Mouse (Mus musculus): ENCODE results near the gene Nfam1.
A peak's percentile ranks its signal among the peaks of the same experiment; 100 is the strongest.

The Nfam1 gene

GRCm38 (mm10) chr15:83038812-83039211 is 5.7 kb upstream of the Nfam1 start:
- DNase-seq (ENCODE audit: low spot score in 2 of 2): no peak

- DNase-seq (ENCODE audit: low spot score in 2 of 2): peak; percentile 80 to 93
These were observed 4.8 kb upstream of the Nfam1 start for GRCm38 (mm10) chr15:83037755-83038483.

DNA sequence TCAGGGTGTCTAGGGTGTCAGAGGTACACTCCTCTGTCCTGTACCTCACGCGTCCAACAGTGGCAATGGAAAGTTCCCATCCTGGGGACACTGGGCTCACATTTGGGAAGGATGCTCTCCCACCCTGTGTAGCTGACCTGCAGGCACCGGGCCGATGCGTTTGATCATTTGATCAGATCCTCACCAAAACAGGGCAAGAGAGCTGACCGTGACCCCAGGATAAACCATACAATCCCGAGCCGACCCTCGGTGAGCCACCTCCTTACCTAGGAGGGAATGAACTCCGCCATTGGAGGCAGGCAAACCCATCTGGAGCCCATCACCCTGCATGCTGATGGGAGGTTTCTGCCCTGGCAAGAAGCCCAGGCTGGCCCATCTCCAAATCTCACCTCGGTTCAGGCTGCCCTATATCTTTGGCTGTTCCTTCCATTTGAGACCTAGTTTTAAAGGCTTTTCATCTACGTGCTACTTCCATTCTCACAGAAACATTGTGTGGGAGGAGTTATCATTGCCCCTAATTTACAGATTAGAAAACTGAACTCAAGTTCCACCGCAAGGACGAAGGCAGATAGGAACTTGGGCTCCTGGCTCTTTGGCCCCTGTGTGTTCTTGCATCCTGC is 3.9 kb upstream of the Nfam1 start:
- DNase-seq (ENCODE audit: low spot score in 2 of 2): no peak

DNA sequence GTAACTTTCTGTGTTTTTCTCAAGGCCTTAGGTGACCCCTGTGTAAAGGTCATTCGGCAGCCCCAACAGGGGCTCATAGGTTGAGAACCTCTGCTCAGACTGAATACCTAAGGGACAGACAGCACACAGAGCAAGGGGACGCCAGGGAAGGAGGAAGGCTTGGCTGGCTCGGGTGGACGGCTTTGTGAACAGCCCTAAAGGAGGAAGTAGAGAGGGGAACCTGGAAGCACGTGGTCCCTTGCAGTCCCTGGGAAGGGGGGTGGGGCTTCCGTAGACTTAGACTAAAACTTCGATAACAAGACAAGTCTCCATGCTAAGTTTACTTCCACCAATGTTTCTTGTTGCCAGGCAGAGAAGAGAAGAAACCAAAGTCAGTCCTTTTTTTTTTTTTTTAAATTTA is 3.0 kb upstream of the Nfam1 start:
- no peak for DNase-seq (ENCODE audit: low spot score in 2 of 2)

GRCm38 (mm10) chr15:83034275-83034977 is 1.3 kb upstream of the Nfam1 start:
- no peak for DNase-seq (ENCODE audit: low spot score in 2 of 2)

DNA sequence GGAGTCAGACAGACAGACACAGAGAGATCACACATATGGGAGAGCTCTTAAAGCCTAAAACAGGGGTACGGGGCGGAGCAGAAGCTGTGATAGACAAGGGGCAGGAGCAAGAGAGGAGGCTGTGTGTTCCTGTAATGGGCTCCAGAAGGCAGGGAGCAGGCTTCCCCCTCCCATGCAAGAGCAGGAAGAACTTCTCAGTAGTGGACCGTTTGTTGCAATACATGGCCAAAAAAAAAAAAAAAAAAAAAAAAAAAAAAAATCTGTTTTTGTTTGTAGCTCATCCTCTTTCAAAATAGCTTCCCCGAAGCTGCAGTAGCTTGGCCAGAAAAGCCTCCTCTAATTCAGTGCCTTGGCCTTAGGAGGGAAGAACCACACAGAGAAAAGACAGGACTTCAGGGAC is 2.2 kb downstream of the Nfam1 start:
- no peak for DNase-seq (ENCODE audit: low spot score in 2 of 2)

GRCm38 (mm10) chr15:83029725-83030718 is 3.1 kb downstream of the Nfam1 start:
- DNase-seq (ENCODE audit: low spot score in 2 of 2): no peak

- DNase-seq (ENCODE audit: low spot score in 2 of 2): no peak
These were observed 7.0 kb downstream of the Nfam1 start for GRCm38 (mm10) chr15:83026129-83026528.

- no peak for DNase-seq (ENCODE audit: low spot score in 2 of 2)
These were observed 7.9 kb downstream of the Nfam1 start for GRCm38 (mm10) chr15:83025041-83025760.

- no peak for DNase-seq (ENCODE audit: low spot score in 2 of 2)
These were observed 10.2 kb downstream of the Nfam1 start for GRCm38 (mm10) chr15:83022947-83023346.

- no peak for DNase-seq (ENCODE audit: low spot score in 2 of 2)
These were observed 22.0 kb downstream of the Nfam1 start for GRCm38 (mm10) chr15:83010990-83011664.

- no peak for DNase-seq (ENCODE audit: low spot score in 2 of 2)
These were observed 22.7 kb downstream of the Nfam1 start for GRCm38 (mm10) chr15:83010423-83010822.

DNA sequence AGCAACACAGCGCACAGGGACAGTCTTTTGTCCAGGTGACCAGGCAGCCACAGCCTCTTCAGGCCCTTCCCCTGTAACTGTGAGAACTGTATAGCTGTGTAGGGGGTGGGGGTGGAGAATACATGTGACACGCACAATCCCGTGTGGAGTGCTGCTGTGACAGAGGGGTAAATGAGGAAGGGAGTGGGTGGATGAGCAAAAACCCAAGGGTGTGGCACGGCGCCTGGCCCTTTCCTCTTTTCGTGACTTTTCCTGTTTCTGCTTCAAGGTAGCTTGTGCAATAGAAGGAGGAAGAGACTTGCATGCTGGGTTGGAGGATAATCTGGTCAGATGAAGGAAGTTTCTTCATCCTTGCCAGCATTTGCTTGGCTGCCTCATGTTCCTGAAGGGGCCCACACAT is 23.6 kb downstream of the Nfam1 start:
- DNase-seq (ENCODE audit: low spot score in 2 of 2): no peak

DNA sequence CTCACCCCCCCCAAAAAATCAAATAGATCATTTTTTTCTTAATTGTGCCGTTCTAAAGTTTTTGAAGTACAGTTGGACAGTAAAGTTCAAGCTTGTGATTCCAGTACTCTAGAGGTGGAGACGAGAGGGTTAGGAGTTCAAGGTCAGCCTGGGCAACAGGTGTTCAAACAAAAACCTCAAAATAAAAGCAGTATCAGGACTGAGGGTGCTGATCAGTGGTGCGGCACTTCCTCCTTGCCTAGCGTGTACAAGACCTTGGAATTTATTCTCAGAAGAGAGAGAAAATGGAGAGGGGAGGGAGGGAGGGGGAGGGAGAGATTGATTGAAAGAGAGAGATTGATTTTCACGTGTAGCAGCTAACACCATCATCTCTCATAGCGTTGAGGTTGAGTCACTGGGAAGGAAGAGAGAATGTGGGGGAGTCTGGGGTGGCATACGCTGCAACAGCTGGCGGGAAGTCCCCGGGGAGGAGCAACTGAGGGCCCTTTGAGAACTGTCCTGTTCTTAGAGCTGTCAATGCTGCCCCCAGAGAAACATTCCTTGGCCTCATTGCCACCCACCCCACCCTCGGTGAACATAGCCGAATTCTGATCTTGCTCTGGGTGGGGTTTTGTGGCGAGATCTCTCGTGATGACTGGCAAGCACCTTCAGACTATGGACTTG is 24.2 kb downstream of the Nfam1 start:
- DNase-seq (ENCODE audit: low spot score in 2 of 2): no peak

GRCm38 (mm10) chr15:83007346-83007920 is 25.7 kb downstream of the Nfam1 start:
- no peak for DNase-seq (ENCODE audit: low spot score in 2 of 2)

GRCm38 (mm10) chr15:83002665-83003548 is 30.2 kb downstream of the Nfam1 start:
- DNase-seq (ENCODE audit: low spot score in 2 of 2): no peak

DNA sequence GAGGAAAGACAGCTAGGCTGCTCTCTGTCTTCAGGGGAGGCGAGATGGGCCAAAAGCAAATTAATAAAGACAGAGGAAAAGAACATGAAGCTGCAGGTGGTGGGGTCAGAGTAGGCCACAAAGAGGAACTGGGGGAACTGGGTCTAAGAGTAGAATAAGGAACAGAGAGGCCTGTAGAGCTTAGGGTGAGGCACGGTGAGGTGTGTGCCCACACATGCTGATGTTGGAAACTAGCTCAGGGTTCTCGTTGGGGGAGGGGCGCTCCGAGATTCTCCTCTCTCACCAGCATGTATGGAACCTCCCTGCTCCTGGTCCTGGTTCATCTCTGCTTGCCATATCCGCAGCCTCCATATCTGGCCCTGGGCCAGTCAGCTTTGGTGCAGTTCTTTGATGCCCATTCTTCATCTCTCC is 34.3 kb downstream of the Nfam1 start:
- no peak for DNase-seq (ENCODE audit: low spot score in 2 of 2)

DNA sequence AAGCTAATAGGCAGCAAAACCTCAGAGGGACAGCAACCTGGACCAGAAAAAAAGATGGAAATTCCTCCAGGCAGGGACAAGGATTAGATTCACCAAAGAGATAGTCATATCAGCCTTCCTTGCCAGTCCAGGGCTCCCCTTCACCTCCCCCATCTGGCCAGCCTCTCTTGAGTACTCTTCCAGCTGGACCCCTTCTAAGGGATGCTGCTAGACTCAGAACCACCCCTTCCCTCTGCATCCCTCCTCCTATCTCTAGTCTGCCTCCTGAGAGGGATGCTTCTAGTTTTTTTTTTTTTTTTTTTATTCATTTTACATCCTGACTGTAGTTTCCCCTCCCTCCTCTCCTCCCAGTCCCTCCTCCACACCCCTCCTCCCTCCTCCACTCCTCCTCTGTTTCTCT is 36.7 kb downstream of the Nfam1 start:
- DNase-seq (ENCODE audit: low spot score in 2 of 2): no peak

GRCm38 (mm10) chr15:82995239-82995638 is 37.9 kb downstream of the Nfam1 start:
- no peak for DNase-seq (ENCODE audit: low spot score in 2 of 2)
